Mouse (Mus musculus): ENCODE measurements around the gene Ttc21a.
A peak's percentile ranks its signal among the peaks of the same experiment; 100 is the strongest.

The Ttc21a gene

DNA sequence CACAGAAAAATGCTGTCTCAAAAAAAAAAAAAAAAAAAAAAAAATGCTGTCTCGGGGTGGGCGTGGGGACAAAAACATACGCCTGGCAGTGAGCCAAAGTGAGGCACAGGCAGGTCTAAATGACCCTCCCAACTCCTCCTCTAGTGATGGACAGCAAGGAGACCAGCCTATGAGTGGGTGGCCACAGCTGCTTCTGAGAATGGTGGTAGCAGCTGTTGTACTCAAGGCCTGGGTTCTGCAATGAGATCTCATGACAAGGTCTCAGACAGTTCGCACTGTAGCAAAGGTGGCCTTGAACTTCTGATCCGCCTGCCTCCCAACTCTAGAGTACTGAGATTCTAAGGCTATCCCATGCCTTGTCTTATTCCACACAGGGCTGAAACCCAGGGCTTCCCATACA, 4.0 kb downstream of the Ttc21a start:
- no peak for DNase-seq (ENCODE audit: low spot score in 2 of 2)

DNA sequence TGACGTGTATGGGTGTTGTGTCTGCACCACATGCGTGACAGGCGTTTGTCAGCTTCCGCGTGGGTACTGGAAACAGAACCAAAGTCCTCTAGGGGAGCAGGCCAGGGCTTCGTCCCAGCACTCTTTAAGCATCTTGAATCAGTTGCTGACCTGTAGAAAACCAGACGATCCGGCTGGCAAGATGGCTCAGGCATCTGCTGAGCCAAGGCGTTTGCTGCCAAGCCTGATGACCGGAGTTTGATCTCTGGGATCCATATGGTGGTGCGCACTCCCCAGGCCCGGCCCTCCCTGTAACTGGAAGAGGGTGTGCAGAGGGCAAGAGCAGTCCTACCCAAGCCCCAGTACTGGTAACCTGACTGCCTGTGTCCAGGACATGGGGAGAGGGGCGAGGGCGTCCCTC, 4.5 kb downstream of the Ttc21a start:
- DNase-seq (ENCODE audit: low spot score in 2 of 2) = no peak

DNA sequence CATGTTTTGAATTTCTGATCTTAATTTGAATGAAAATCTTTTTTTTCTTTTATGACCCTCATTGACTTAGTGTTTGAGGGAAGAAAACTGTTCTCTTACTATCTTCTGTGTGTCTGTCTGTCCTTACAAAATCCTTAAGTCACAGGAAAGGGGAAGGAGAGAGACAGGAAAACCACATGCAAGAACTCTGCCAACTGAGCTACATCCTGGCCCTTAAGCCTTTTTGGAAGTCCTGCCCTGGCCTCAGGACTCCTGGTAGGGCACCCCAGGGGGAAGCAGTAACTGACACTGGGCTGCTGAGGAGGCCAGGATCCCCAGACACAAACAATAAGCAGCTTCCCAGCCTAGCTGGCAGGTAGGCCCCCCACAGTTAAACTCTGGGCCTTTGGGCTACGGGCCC, 5.9 kb downstream of the Ttc21a start:
- no peak for DNase-seq (ENCODE audit: low spot score in 2 of 2)

DNA sequence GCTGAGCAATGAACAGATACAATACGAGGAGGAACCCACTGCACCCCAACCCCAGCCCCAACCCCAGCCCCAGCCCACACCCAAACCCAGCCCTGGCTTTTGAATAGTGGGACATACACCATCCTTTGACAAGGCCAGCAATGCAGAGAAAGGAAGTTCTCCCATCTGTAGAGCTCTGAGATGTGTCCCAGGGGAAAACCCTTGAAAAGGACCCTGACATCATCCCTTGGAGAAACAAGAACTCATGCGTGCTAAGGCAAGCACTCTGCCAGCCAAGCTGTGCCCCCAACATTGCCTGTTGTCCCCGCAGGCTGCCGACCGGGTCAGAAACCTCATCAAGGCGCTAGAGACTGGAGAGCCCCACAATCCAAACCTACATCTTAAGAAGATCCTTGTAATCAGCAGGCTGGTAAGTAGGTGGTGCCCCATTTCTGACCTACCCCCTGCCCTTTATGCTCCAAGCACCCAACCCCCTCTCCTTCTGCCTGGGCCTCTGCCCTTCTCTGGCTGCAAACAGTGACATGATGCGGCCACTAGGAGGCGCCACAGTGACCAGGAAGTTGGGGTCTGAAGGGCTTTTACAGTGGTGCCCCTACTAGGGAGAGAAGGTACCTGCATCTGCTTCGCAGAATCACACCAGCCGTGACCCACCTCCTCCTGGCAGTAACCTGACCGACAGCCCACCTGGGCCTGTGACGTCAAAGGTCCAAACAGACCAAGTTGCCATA, 7.9 kb downstream of the Ttc21a start:
- no peak for DNase-seq (ENCODE audit: low spot score in 2 of 2)

DNA sequence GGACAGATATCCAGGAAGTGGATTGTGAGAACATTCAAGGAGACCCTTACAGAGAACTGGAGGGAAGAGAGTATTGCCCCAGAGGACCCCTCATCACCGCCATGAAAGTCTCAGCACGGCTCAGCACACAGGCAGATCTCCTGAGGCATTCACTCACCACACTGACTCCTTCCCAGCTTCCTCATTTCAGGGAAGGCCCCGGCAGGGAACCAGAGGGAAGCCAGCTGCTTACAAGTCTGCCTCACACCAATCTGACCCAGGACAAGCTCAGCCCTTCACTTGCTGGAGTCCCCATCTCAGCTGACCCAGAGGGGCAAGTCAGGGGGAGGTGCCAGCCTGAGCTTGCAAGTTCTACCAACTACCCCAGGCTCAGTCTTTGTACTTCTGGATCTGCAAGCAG, 11.4 kb downstream of the Ttc21a start:
- DNase-seq (ENCODE audit: low spot score in 2 of 2) = no peak

DNA sequence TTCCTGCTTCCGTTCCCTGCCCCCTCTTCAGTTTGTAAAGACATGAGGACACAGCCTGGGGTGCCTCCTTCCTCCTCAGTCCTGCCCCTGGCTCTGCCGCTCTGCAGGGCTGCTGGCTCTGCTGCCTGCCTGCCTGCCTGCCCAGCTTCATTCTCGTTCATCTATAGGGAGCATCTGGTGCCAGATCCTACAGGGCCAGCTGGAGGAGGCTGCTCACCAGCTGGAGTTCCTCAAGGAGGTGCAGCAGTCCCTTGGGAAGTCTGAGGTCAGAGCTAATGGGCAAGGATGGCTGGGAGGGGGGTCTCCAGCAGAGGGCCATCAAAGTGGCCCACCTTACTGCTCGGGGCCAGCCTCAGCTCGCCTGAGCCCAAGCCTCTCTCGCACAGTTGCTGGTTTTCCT, 13.0 kb downstream of the Ttc21a start:
- DNase-seq (ENCODE audit: low spot score in 2 of 2) = no peak

DNA sequence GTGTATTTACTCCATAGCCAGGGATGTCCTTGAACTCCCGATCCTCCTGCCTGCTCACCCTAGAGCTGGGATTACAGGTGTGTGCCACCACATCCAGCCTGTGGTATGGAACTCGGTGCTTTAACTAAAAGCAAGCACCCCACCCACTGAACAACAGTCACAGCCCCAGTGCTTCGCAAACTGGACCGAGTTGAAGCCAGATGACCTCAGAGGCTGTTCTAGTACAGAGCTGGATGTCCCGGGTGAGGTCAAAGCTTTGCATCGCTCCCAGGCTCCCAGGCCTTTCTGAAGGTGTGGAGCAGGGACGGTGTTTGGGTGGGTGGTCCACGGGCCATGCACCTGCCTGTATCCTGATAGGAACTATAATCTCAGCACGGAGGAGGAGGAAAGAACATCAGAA, 14.0 kb downstream of the Ttc21a start:
- no peak for DNase-seq (ENCODE audit: low spot score in 2 of 2)

DNA sequence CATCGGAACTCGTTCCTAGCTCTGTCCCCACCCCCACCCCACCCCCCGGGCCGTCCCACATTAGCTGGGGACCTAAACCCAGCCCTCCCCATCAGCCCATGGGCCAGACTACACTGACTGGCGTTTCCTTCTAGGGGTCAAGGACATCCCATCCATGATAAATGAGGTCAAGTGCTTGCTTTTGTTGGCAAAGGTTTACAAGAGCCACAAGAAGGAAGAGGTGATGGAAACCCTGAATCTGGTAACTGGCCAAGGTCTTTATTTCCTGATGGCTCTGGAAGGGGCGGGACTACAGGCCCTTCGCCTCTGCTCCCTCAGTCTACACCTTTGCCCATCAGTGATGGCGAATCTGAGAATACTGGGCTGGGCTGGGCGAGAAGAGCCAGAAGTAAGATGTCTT, 21.4 kb downstream of the Ttc21a start:
- no peak for DNase-seq (ENCODE audit: low spot score in 2 of 2)

DNA sequence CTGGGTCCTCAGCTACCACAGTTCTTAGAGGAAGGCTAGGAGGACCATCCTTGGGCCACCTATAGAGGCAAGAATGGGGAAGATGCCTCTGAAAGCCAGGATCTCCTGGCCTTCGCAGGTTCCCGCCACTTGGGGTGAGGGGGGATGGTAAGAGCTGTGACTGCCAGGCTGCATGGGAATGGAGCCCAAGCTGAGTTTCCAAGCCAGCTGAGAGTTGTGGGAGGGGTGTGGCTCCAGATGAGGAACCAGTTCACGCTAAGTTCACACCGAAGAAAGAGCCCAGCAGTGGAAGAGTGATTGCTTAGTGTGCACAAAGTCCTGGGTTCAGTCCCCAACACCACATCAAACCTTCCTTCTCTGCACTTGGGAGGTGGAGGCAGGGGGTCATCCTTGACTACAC, 24.8 kb downstream of the Ttc21a start:
- DNase-seq (ENCODE audit: low spot score in 2 of 2) = no peak

DNA sequence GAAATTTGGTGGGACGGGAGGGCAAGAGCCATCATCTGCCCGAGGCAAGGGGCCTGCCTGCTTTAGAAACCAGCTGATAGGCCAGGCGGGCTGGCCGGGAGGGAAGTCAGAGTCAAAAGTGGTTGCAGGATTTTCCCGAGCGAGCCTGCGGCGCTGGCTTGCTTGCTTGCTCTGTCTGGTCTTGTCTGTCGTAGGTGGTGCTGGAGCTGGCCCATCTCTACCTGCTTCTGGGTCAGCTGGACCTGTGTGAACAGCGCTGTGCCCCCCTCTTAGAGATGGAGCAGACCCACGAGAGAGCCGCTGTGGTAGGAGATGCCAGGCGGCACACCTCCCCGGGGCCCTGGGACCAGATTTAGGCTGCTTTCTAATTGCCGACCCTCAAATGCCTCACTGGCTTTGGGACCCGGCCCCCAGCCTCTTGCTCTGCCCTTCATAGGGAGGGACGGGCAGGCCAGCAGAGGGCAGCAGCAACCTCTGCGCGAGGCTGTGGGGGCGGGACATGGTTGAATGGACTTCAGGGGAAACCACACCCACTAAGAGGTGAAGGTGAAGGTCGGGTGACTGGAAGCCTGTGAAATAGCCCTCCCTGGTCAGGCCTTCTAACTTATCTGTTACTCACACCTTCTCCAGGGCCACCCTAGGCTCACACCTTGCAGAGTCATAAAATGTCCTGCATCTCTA, 25.7 kb downstream of the Ttc21a start:
- DNase-seq (ENCODE audit: low spot score in 2 of 2) = no peak

DNA sequence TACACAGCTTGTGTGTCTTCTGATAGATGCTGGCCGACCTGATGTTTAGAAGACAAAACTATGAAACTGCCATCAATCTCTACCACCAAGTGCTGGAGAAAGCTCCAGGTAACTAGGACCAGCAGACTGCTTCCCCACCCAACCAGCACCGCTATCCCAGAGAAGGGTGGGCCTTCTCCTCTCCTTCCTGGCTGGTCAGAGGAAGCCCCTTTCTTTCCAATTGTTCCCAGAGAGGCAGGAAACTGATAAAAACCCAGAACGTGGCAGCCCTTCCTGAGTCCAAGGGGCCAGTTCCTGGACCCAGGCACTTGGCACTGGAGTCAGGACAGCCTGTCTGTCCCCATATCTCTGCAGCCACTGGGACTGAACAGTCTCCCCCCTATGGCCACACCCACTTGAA, 26.8 kb downstream of the Ttc21a start:
- no peak for DNase-seq (ENCODE audit: low spot score in 2 of 2)

DNA sequence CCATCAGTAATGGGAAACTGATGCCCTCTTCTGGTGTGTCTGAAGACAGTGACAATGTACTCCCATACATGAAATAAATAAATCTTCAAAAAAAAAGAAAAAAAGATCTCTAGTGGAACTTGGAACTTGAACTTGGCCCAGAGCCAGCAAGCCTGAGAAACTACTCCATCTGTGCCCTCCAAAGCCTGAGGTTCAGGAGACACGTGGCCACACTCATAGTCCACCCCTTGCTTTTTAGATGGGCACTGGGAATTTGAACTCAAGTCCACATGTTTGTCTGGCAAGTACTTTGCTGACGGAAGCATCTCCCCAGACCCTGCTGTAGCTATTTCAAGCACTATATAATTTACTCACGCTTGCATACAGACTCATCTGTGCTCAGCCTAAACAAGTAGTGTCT, 27.8 kb downstream of the Ttc21a start:
- no peak for DNase-seq (ENCODE audit: low spot score in 2 of 2)

DNA sequence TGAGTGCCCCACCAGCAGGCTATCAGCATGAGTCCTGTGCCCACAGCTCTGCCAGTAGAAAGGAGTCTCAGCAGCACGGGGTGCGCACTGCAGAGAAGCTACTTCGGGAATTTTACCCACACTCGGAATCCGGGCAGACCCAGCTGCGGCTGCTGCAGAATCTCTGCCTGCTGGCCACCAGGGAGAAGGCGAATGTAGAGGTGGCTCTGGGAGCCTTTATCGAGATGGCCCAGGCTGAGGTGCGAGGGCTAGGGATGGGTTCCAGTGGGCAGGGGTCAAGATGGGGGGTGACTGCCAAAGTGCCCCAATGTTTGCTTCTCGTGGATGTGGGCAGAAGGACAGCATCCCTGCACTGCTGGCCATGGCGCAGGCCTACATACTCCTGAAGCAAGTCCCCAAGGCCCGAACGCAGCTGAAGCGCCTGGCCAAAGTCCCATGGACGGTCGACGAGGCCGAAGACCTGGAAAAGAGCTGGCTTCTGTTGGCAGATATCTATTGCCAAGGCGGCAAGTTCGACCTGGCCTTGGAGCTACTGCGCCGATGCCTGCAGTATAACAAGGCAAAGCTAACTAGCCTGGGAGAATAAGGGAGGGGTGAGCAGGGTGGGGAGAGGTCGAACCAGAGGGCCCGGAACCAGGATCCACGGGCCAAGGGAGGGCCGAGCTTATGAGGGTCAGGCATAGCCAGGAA, 29.0 kb downstream of the Ttc21a start:
- no peak for DNase-seq (ENCODE audit: low spot score in 2 of 2)

DNA sequence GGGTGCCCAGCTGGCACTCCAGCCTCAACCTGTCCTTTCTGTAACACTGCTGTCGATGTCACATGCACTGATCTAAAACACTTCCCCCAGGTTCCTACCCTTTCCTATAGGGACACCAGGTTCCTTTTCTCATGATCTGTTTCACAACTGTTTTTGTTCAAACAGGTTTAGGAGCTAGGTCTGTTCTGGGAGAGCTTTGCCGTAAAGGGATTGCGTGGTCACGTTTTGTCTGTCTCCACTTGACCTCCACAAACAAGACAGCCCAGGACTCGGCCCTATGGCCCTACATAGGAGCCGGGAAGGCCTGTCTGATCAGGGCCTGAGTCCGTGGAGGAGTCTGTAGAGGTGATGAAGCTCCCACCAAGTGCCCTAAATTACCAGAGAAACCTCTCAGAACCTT, 32.4 kb downstream of the Ttc21a start:
- no peak for DNase-seq (ENCODE audit: low spot score in 2 of 2)

DNA sequence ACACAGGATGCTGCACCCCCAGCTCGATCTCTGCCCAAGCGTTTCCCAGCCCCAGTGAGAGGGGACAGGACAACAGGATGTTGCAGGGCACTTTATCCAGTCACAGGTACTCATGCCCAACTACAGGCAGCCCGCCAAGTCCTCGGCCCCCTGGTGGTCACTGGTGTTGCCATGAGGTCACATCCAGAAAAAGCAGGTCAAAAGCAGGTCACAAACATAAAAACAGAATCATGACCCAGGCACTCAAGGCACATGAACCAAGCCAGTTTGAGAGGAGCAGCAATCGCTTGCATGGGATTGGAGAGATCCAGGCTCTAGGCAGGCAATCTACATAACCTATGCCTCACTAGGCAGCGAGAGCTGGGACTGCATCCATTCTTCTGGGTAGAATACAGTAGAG, 32.8 kb downstream of the Ttc21a start:
- DNase-seq (ENCODE audit: low spot score in 2 of 2) = no peak

DNA sequence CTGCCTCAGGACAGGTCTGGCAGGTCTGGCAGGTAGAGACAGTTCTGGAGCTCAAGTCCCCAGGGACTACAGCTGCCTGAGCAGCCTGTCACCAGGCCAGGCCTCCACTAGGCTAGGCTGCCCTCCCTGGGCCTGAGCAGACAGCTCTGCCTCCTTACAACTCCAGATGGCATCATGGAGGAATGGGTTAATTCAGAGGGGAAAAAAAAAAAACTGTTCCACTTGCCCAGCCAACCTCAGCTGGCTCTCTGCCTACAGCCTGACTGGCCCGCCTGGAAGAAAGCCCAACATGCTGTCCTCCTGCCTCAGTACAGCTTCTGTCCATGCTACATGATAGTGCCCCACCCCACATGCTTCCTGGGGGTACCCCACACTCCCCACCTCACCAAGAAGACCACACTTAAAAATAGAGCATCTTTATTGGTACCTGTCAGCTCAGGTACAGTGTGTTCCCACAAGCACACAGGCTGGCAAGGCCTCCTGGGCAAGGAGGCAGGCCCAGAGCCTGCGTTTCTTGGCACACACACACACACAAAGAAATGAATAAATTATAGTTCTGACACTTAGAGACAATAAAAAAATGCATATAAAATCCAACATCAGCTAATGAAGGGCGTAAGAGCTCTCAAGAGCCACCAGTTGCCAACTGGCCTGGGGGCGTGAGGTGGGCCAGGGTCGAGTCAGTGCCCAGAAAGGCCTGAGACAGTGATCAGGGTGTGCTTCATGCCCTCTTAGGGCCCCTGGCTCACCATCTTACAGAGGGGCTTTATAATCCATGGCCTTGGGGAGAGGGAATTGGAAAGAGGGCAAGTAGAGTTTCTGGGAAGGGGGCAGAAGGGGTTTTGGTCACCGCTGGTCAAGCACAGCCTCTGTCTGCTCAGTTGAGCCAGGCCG, 33.6 kb downstream of the Ttc21a start:
- DNase-seq (ENCODE audit: low spot score in 2 of 2) = peak in 1 of 2 experiments; percentile 53

DNA sequence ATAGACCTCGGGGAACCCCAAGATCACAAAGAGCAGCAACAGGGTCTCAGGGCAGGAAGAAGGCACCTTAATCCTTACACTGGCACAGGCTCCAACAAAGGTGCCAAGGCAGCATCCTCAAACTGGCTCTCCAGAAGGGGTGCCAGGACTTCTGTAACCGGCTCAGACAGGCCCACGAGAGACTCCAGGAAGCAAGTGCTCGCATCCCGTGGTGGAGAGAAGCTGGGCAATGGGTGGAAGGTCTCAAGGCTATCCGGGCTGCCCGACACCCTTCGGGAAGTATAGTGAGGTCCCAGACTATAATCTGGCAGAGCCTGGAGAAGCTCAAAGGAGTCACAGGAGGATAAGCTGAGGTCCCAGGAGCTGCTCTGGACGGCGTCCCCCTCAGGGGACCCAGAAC, 34.8 kb downstream of the Ttc21a start:
- no peak for DNase-seq (ENCODE audit: low spot score in 2 of 2)

DNA sequence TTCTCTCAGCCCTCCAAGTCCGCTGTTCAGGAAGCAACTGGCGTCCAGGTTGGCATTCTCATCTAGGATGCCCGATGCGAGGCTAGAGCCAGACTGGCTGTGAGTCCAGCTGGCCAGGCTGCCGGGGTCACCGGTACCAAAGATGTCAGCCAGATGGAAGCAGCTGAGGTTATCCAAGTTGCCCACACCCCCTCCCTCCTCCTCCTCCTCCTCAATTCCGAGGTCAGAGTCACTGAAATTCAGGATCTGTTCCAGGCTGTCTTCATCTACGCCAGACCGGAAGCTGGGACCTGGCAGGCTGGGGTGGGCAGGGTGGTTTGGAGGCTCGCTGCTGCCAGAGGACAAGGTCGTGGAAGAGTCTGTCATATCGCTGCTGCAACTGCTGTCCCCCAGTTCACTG, 35.2 kb downstream of the Ttc21a start:
- DNase-seq (ENCODE audit: low spot score in 2 of 2) = no peak

DNA sequence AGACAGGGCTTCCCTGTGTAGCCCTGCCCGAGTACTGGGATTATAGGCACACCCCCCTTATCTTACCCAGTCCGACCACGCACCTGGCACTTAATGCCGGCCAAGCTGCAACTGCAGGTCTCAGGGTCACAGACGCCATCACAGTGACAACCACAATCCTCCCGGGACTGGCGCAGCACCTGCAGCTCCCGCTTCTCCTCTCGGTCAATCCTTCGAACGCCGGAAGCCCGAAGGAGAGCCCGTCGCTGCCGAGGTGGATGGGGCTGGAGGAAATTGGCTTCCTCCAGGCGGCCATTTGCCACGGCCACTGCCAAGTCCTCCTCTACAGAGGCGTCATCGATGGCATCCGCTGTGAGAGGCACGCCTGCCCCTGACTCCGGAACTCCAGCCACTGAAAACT, 35.9 kb downstream of the Ttc21a start:
- DNase-seq (ENCODE audit: low spot score in 2 of 2) = no peak

DNA sequence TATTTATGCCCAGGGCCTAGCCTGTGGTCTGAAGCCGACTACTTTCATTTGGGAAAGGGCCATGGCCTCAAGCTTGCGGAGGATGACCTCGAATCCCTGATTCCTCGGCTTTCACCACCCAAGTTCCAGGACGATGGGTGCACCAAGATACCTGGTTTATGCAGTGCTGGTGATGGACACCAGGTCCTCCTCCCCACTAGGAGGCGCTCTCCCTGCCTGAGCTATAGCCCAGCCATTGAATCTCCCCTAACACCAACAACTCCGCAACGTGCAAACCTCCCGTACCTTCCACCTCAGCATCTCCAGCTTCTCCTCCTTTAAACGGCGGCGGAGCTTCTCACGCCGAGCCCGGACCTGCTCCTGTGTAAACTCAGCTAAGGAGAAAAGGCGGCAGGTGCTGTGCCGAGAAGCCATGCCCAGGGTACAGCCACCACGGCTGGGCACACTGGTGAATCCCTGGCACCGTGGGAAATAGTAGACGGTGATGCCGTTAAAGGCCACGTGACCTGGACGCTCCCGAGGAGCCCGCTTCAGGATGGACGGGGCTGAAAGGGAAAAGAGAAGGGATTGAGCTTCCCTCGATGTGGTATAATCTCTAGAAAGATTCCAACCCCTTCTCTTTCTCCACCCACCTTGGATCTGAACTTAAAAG, 36.6 kb downstream of the Ttc21a start:
- no peak for DNase-seq (ENCODE audit: low spot score in 2 of 2)

DNA sequence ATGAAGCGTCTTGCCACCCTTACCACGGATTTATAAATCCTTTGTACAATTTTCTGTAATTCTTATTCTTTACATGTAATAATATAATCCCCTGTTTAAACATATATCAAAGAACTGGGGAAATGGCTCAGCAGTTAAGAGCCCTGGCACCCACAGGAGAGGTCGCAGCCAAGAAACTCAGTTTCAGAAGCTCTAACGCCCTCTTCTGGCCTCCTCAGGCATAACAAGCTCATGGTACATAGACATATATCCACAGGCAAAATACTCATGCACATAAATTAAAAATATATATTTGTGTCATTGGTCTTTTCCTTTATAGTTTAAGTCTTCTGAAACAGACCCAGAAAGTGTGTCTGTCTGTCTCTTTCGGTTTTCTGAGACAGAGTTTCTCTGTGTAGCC, 37.2 kb downstream of the Ttc21a start:
- DNase-seq (ENCODE audit: low spot score in 2 of 2) = no peak

DNA sequence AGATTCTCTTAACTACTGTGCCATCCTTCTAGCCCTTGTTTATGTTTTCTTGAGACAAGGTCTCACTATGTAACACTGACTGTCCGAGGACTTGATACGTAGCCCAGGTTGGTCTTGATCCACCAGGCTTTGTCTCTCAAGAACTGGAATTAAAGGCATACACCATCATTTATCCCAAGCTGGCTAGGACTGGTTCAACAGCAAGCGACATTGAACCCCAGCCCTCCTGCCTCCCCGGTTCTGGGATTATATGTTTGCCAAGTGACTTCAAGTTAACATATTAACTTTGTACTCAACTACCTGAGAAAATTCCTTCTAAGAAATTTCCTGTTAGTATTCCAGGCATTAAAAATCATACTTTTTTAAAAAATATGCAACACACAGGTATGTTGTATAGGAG, 37.9 kb downstream of the Ttc21a start:
- DNase-seq (ENCODE audit: low spot score in 2 of 2) = no peak
